Mouse (Mus musculus) ovary, postnatal 10 days (tissue): ENCODE results near the gene Prf1.

Experiments
- DNase-seq: peaks from one replicate; pipeline ENCODE4 v3.0.0; 2022; ENCODE audit warnings: low spot score

The Prf1 gene

DNA sequence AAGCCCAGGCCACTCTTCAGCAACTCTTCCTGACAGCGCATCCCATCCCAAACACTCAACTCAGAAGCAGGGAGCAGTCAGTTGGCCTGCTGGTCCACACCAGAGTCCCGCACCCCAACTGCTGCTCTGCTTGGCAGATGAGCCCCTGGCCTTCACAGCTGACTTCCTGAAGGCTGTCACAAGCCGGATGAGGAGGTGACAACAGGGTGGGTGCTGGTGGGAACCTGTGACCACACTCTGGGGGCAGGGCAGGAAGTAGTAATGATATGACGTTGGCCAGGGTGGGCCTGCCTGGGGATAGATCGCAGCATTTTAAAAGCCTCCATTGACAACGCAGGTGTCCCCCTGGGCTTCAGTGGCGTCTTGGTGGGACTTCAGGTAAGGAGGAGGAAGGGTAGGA is at the start of gene Prf1:
Prf1 (plus strand) TSS at position 357 of the 400 bp plus-strand sequence.
- DNase-seq: no peak

DNA sequence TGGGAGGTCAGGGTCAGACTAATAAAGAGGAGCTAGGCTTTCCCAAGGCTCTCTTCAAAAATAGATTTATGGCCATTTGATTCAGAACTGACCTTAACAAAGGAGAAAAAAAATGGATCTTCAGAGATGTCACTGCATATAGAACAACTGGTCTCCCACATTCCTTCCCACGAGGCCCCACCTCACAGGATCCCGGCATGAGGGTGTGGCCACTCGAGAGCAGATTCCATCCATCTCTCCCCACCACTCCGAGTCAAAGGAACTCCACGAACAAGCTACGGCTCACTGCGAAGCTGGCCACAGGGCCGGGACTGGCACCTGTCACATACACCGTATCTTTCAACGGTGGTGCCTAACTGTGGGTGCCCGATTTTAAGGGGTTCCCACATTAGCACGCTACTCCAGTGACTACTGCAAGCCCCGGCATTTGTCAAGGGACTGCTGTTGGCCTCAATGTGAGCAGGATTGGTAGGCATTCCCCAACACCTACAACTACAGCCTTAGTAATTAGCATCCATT is 49.0 kb upstream of the Prf1 start:
- DNase-seq: no peak

DNA sequence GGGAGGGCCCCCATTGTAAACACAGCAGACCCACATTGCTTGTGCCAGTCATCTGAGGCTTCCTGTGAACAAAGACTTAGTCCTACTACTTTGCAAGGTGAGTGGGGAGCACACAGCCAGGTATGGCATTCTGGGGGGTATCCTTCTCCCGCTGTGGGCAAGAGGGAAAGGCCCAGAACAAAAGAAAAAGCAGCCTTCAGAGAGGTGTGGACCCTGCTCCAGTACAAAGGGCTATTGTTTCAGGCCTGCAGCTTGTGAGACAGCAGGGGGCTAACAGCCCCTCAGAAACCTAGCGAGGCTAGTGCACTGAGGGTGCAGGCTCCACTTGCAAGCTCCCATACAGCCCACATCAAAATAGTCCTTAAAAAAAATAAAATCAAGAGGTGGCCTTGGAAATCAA is 47.7 kb upstream of the Prf1 start:
- no peak for DNase-seq

DNA sequence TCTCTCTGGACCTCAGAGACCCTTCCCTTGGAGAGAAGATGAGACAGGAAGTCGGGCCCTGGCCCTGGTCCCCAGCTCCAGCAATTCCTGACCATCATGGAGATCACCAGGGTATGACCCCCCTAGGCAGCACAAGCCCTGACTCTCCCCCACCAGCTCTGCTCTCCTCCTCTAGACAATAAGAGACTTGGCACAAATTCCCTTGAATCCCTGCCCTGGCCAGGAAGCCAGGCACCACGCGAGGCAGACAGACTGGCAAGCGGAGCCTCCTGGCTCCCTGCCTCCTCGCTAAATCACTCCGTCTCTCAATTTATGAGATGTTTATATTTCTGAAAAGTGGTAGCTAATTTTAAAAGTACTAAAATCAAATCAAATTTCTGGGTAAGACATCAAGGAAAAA is 42.9 kb upstream of the Prf1 start:
- DNase-seq: no peak

DNA sequence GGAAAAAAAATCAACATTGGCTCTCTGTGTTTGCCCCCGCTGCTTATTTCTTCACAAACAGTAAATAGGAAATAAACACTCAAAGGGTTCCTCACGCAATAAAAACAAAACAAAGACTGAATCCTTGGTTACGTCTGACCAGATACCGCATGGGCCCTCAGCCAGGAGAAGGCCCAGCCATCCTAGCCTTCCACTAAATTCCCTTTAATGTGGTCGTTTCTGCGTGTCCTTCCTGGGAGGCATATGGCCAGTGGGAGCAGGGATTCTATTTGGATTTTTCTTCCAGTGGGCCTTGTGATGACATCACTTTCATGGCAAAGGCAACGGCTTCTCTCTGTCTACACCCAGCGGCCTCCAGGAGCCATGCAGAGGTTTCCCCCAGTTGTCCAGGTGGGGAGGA is 42.4 kb upstream of the Prf1 start:
- DNase-seq: no peak

DNA sequence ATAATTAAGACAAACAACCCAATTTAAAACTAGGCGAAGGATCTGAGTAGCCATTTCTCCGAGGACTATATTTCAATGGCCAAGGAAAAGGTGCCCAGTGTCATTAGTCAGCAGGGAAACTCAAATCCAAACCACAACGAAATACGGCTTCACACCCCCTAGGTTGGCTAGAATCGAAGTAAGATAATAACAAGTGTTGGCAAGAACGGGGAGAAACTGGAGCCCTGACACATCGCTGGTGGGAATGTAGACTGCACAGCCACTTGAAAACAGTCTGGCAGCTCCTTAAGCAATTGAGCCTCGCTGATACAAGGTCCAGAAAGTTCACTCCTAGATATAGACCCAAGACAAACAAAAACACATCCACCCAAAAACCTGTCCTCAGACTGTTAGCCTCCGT is 41.0 kb upstream of the Prf1 start:
- DNase-seq: no peak

DNA sequence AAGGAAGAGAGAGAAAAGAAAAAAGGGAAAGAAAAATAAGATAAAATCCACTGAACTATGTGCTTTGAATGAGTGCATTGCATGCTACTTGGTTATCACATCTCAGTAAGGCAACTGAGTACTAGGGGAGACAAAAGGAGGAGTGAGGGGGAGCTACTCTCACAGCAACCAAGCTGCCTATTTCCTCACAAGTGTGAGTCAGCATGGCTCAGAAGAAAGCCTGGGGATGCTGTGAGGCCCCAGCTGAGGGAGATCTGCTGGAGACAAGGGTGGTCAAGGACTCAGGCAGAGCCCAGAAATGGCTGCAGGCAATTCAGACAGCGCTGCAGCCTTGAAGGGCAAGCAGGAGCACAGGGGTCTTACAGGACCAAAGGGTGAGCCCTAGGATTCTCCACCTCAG is 39.5 kb upstream of the Prf1 start:
- no peak for DNase-seq

DNA sequence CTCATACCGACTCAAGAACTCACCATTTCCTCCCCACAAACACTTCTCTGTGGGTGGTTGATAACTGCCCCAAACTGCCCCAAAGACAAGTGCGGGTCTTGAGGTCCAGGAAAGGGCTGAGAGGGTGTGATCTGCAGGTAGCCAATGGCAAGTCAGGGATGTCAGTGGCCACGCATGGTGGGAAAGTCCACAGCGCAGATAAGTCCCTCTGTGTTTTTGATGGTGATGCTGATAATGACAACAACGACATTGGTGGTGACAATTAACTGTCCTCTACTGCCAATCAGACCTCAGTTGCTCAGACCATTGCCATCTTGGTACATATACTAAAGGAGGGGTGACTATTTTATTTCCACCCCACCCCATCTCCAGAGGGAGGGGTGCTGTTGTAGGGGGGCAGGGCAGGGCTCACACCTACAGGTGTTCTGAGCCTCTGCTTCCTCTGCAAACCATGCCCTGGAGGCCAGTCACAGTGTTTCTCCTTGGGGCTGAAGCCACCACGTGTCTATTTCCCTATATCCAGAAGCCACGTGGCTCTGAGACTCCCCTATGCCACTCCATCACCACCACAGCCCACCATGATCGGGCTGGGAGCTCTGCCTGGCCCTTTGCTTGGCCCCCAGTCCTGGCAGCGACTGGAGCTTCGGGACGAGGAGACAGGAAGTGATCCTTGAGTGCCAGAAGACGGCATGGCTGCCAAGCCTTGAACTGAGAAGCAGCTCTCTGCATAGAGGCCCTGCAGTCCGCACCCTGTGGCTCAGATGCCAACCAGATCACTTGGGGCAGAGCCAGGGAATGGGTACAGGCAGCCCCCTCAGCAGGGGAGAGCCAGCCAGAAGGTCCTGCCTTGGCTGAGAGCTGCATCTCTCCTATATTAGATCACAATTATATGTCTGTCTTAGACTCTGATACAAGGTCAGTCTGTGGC is 36.1 kb upstream of the Prf1 start:
- no peak for DNase-seq

DNA sequence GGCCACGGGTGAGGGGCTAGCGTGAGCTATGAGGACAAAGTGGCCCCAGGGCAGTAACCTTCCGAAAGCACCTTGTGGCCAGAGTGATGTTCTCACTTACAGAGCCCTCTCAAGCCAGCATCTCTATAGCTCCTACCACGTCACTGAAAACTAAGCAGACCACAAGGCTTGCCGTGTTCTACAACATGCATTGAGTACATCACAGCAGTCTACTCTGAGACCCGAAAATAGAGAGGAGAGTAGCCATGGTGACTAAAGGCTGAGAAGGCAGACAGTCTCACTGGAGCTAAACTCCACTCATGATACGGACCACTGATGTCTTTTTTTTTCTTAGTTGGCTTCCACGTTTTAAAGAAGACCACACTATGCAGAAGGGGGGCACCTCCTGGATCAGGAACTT is 34.0 kb upstream of the Prf1 start:
- no peak for DNase-seq

DNA sequence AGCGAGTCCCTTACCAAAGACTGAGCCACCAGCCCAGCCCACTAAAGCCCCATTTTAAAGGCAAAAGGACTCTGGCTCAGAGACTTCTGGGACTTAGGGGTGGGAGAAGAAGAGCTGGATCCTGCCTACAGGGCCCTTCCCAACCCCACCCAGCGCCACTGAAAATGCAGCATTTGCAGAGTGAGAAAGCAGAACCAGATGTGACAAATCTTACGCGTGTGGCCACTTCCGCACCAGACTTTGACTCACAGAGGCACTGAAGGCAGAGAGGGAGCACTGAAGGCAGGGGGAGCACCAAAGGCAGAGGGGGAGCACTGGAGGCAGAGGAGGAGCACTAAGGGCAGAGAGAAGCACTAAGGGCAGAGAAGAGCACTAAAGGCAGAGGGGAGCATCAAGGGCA is 30.3 kb upstream of the Prf1 start:
- DNase-seq: no peak

DNA sequence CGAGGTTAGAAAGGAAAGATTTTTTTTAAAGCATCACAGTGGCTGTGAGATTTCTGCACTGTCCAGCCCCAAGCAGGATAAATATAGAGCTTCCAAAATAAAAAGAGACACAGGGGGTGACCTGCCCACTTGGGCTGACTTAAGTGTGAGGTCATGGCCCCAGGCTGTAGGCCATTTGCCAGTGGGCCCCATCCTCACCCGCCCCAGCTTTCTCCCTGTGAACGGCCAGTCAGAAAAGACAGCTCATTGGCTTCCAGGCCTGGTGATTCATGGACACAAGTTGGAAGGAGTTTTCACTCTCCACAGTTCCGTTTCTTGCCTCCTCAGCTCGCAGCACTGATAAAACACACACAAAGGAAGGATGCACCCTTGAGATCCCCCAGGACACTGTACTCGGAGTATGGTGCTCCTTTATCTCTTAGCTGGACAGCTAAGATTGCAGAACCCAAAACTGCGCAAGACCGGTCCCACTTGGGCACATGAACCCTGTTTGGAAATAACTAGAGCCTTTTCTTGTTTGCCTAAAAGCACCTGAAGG is 25.5 kb upstream of the Prf1 start:
- no peak for DNase-seq

DNA sequence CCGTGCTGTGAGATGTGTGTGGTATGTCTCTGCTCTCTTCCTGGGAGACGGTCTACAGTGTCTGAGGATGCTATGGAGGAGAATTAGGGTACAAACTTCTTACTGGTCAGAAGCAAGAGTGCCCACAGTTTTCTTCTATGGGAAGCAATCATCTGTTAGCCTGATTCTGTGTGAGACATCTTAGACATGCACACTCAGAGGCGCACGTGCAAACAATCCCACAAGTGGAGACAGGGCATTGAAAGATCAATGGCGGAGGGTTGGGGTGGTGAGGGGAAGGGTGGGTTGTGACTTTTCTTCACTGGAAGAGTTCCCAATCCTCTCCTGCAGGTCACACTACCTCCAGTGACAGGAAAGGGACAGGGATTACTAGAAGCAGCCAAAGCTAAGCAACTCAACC is 25.0 kb upstream of the Prf1 start:
- no peak for DNase-seq

DNA sequence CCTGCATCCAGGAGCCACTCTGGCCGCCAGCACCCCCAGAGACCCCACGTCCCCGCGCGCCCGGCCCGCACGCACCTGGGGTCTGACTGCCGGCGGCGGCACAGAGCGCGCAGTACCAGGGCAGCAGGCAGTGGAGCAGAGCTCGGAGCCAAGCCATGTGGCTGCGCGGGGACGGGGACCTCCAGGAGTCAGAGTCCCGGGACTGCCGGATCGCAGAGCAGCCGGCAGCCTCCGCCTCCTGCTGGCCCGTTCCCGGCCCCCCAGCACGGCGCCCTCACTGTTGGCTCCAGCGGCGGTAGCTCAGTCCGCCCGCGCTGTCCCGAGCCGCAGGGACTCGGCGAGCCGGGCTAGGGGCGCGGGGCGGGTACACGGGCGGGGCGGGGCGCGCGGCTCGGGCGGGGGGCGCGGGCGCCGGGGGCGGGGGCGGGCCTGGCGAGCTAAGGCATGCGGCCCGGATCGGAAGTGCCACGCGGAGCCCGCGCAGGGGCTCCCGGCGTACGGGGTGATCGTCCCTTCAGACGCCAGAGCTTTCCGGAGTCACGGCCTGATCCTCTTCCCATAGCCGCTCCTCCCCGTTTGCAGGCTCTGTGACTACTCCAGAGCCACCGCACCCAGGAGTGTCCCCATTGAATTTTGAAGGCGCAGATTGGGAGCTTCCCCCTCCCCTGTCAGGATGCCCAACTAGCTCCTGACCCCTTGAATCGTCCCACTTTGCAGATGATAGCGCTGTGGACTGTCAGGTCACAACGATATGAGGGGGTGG is 24.4 kb upstream of the Prf1 start, which contains the start of gene Adamts14:
Adamts14 (minus strand) TSS at position 358 of the 763 bp plus-strand sequence.
- DNase-seq: peak; percentile 28

DNA sequence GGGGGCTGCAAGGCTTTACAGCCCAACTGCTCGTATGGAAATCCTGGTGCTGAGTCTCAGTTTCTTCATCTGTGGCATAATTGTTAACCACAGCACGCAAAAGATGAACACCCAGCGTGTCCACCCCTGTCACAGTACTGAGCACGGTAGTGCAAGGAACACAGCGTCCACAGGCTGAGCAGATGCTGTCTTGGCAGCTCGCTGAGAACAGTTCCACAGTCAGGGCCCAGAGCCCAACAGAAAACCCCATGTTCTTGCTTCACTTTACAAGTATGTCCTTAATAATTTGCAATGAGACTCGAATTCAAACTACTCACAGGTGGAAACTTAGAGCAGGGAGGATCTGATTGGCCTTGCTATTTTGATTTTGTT is 23.8 kb upstream of the Prf1 start:
- DNase-seq: no peak

DNA sequence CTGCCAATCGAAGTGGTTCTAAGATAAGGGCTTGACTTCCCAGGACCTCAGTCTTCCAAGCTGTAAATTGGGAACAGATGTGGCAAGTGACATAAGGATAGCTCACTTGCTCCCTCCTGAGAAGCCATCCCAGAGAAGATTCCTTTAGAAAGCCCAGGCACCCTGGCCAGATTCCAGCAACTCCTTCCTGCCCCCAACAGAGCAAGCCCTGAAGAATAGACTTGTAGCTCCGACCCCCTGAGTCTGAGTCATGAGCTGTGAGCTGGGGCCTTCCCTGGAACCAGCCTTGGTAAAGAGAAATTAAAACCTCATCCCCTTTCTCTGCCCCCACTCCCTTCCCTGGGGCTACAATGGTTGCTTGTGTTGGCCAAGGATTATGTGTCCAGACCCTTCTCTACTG is 23.1 kb upstream of the Prf1 start:
- no peak for DNase-seq

DNA sequence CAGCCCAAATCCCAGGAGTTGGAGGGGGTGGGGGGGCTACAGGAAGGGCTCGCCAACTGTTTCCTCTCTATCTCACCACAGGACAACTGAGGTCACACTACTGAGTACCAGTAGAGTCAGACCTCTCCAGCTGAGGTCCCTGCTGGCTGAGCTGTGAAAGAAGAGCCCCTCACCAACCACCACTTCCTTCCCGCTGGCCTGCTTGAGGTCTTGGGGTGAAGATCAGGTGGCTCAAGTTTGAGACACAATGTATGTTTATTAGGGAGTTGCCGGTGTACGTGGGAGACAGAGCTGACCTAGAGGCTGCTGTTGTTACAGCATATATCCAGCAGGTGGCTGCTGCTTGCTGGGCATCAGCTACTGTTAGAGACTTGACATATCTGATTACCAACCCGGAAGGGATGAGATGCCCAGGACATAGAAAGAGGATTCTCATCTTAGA is 21.9 kb upstream of the Prf1 start:
- no peak for DNase-seq

DNA sequence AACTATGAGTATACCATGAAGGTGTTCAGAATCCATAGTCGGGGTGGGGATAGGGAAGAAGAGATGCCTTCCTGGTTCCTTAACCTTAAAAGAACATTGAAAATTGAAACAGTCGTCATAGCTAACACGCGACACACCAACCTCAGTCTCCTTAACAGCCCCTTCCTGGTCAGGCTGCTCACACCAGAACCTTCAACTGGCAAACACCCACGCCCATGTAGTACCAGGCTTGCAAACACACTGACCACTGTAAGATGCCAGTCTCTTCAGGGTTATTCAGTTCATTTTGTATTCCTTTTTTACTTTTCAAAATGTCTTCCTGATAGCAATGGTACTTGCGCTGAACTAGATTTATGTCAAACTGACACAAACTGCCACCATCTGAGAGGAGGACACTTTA is 20.6 kb upstream of the Prf1 start:
- no peak for DNase-seq

DNA sequence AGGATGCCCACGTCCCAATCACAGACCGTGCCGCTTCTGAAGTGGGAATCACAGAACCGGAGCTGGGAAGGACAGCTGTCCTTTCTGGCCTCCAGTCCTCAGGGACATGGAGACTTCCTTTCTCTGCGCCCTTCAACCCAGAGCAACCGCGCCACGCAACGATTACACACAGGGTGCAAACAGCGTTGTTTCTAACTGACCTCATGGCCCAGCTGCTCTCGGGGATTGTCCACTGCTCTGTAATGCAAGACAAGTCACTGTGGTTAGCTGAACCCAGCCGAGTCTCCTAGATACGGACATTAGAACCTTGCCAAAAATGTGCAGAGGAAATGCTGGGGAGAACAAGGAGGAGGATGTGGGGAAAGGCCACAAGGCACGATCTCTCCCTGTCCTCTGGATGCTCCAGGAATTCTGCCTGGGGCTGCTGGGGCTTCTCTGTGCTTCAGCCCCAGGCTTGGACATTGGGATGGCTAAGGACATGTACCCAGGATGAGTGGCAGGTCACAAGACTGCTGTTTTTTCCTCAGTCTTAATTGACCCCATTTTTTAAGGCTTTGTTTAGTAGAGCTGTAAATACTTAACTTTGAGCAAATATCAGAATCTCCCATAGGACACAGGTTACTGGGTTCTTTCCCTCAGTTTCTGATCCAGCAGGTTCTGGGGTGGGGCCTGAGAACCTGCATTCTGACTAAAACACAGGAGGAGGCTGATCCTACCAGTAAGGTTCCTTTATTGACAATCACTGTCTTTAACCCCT is 19.5 kb upstream of the Prf1 start:
- no peak for DNase-seq

DNA sequence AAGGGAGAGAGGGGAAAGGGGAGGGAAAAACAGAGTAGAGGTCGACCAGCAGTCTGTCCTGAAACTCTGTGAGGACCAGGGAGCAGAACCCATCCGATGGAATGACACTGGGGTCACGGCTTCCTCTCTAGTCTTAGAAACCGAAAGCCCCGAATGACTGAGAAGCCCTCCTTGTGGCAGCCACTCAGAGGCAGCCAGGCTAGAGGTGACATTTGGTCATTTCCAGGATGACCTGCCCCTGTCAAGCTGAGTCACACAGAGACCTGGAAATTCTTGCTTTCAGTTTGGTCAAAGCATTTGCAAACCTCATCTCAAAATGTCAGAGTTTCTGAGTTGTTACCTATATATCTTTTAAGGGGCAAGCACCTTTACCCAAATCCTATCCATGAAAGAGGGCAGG is 16.5 kb upstream of the Prf1 start:
- DNase-seq: no peak

DNA sequence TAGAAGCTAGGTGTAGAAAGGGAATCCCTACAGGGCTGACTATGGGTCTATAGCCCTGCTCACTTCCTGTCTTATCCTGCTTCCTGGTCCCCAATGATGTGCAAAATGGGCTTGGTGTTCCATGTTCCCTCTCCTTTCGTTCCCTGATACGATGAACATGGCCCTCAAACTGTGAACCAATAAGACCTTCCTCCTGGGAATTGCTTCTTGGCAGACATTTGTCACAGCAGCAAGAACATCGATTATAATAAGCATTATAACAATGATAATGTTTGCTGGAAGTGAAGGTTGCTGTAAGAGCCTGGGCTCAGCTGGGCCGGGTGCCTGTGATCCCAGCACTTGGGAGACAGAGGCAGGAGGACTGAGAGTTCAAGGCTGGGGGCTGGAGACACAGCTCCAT is 13.3 kb upstream of the Prf1 start:
- no peak for DNase-seq

DNA sequence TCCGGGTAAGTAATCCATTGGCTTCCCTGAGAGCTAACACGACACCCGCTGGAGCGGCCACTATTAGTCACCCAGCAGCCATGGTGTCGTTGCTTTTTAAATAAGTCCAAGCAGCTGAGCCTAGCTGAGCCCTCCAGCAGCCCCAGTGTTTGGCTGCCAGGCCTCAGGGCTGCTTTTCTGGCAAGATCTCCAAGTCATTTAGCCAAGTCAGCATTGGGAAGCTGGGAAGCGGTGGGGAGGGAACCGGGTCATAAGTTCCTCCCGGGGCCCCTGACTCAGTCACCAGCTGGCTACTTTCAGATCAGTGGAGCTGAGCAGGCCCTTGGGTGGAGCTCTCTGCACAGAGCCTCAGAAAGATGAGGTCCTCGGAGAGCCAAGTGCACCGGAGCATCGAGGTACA is 12.4 kb upstream of the Prf1 start:
- DNase-seq: no peak

DNA sequence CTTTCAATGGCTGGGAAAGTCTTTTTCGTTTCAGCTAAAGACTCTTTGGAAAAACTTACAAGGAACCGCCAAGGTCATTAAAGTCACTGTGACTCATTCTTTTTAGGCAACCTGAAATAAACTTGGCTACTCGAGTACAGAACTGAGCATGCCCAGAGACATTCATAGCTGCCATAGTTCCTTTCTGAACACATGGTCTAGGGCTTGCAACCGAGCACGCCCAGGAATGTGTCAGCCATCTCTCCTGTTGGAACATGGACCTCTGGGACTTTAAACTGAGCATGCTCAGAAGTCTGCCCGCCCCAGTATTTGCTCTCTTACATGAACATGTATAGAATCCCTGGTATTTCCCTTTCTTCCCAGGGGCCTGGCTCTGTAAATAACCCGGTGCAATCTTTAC is 11.4 kb upstream of the Prf1 start:
- no peak for DNase-seq
